Mouse (Mus musculus): ENCODE data around the gene St6galnac3.

The St6galnac3 gene

GRCm38 (mm10) chr3:153689793-153690291, 35.1 kb downstream of the St6galnac3 start:
- DNase-seq: no peak

DNA sequence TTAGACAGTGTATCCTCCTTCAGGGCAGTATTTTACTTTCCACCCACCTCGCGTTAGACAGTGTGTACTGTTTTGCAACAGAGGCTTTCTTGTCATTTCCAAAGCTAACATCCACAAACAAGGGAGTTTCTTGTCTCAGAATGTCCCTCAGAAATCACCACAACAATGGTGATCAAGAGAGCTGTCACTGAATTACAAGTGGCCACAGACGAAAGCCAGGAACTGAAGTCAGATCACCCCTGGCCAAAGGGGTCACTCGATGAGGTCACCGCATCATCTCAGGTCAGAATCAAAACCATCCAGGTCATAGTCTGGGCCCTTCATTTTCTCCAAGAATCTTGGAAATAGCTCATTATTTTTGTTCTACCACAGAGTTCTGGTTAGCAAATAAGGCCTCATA, 37.1 kb downstream of the St6galnac3 start:
- no peak for DNase-seq

- no peak for DNase-seq
These were observed 40.1 kb downstream of the St6galnac3 start for GRCm38 (mm10) chr3:153684909-153685308.

DNA sequence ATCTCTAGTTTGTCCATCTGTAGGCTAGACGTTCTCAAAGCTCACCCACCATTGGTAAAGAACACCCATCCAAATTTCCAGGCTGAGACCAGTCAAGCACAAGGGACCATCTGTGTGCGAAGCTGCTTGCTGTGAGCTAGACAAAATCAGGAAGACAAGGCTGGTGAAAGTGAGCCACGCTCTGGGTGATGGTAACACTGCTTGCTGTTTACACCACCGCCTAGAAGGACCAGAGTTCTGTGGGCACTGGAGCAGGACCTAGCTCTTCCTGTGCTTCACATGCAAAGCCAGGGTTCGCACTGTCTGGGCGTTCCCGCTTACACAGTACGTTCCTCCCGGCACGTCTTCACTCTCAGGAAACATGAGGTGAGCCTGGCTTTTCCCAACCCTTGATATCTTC, 42.7 kb downstream of the St6galnac3 start:
- DNase-seq: peak; percentile 76

- no peak for DNase-seq
These were observed 43.3 kb downstream of the St6galnac3 start for GRCm38 (mm10) chr3:153681720-153682119.

DNA sequence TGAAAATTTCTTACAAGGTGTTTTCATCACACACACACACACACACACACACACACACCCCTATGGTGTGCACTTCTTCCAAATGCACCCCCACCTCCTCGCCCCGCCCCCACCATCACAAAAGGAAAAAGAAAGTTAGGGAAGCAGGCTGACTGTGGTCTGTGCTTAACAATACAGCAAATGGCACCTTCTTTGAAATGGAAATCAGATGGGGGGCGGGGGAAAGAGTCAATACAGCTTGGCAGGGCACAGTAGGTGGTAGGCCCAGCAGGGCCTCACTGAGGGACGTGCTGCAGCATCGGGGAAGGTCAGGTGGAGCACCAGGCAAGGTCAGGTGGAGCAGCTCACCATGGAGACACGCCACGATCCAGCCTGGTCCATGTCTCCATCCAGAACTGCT, 49.1 kb downstream of the St6galnac3 start:
- no peak for DNase-seq

DNA sequence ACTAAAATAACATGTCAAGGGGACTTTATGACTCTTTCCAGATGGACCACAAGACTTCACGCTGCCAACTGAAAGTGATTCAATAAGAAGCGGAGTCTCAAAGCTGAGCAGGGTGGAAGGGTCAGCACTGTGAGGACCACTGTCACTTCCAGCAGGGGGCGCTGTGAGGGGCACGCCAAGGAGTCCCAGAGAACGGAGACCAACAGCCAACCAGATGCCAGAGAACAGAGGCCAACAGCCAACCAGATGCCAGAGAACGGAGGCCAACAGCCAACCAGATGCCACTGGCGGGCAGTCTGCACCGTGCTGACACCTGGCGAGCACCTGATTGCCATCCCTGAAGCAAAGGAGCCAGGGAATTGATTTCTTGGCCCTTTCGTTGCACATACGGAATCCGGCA, 49.9 kb downstream of the St6galnac3 start:
- no peak for DNase-seq

- no peak for DNase-seq
These were observed 50.6 kb downstream of the St6galnac3 start for GRCm38 (mm10) chr3:153674359-153674758.

GRCm38 (mm10) chr3:153673451-153673850, 51.5 kb downstream of the St6galnac3 start:
- no peak for DNase-seq

GRCm38 (mm10) chr3:153670953-153671674, 53.9 kb downstream of the St6galnac3 start:
- DNase-seq: no peak

DNA sequence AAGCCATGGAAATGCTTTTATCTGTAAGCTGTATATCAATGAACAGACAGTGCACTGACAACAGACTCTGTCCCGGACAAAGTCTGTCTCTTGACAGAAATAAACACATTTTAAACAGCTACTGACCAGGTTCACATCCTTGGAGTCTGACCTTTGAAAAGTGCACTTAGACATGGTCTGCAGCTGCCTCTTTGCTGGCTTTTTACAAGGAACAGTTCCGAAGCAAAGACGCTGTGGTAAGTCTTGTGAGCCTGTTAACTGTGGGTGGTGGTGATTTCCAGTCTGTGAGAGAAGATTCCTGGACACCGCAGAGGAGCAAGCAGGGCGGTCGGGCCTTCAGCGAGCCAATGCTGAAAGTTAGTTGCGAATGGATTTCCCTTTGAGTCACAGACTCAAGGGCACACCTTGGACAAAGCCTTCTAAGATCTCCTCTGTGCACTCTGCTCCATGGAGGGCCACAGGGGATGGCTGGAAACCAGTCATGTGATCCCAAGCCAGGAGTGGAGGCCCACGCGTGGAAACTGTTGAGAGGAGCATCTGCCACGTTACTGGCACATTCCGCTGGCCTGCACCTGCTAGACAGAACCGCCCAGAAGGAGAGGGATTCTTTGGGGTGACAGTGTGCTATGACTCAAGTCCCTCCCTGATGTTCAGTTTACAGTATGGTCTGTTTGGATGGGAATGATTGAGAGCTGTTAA, 55.1 kb downstream of the St6galnac3 start:
- DNase-seq: no peak

GRCm38 (mm10) chr3:153669329-153669728, 55.6 kb downstream of the St6galnac3 start:
- no peak for DNase-seq

GRCm38 (mm10) chr3:153668447-153669290, 56.3 kb downstream of the St6galnac3 start:
- DNase-seq: no peak

DNA sequence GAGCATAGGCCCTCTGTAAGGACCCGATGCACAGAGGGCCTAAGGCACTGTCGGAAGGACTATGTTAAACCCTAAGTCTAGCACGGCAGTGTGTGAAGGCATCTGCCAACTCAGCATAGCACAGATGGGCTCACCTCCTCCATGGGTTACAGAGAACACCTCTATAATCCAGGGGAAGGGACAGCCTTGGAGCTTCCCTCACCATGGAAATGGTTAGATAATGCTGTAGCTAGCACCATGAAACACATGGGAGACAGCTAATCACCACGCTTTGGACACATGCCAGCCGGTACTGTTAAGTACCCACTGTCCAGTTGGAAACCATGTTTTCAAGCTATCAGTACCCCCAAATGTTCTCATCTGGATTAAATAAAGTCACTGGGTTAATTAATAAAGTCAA, 60.3 kb downstream of the St6galnac3 start:
- DNase-seq: no peak

DNA sequence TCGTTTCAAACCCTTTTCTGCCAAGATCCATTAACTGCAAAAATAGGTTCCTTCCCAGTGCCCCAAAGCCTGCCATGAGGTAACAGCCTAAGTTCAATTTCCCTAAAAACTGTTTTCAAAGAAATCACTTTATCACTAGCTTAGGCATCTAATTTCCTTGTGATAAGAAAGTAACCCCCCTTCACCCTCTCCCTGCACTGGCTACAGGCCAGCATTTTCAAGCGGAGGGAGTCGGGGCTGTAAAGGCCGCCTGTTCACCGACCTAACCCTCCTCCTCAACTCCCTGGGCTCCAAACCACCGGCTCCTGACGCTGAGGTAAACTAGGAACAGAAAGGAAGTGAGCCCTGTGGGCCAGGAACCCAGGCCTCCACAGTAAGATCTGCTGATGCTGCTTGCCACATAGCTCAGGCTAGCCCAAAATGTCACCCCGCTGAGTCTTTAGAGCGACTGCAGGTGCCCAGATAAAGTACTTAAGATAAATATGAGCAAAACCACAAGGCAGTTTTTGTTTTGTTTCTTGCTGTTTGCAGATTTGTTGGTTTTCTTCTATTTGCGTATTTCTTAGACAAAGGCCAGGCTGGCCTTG, 61.0 kb downstream of the St6galnac3 start:
- DNase-seq: no peak

DNA sequence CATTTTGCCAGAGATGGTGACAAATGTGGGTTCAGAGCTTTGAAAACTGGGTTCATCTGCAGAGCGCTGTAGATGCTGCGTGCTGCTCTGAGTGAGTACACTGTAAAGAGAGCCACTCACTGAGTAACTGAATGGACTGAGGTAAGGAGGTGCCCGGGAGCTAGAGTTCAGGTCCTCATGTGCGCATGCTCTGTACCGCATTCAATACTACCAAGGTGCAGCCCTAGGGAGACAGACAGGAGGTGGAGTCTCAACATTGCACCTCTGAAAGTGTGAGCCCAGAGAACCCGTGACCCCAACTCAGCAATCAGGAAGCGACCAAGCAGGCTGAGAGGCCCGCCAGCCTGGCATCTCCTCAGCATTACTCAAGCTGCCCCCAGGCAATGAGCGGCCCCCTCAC, 62.2 kb downstream of the St6galnac3 start:
- no peak for DNase-seq

GRCm38 (mm10) chr3:153661927-153662326, 63.0 kb downstream of the St6galnac3 start:
- DNase-seq: peak; percentile 94

DNA sequence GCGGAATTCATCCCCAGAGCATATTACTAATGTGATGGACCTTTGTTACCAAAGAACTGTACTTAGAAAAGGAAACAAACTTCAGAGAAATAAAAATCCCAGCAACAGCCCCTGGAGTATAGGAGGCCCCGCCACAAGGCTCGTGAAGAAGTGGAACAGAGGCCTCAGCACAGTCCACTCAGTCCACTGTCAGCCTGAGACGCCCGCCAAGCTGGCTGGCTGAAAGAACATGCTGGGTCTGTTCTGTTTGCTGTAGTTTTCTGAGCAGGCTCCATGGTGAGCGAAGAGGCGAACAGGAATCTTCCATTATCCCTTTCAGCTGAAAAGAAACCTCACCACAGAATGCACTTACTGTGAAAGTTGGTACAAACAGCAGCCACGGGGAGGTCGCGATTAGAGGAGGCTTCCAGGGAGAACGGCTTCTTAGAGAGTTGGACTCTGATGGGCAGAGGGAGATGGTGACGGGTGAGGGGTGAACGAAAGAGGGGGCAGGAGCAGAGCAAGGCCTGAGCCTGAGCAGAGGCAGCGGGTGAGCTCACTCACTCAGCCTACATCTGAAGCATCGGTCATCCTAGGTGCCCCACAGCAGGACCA, 65.3 kb downstream of the St6galnac3 start:
- no peak for DNase-seq

DNA sequence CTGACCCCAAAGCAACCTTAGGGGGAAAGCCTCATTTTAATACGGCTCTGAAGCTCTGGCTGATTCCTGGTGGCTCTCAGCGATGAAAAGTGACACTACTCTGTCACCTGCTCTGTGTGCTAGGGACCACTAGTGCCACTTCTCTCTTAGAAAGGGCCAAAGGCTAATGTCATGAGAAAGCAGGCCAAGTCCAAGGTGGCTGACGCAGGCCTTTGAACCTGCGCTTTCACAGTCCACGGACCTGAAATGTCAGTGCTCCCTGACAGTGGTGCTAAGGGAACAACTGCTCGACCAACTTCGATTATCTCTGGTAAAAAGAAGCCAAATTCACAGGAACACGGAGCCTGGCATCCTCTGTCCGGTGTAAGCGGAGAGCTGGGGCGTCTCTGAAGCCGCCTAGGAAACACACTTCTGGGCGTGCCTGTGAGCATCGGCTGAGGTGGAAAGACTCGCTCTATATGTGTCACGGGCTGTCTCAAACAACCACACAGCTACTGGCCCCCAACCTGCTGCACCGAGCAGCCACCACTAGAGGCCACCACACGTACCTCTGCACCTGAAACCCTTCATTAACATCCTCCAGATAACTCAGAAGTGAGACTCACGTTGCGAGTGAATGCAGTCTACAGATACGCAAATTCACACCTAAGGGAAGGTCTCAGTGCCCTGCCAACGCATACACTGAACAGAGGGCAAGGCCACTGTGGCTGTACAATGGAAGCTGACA, 66.8 kb downstream of the St6galnac3 start:
- DNase-seq: peak; percentile 62

DNA sequence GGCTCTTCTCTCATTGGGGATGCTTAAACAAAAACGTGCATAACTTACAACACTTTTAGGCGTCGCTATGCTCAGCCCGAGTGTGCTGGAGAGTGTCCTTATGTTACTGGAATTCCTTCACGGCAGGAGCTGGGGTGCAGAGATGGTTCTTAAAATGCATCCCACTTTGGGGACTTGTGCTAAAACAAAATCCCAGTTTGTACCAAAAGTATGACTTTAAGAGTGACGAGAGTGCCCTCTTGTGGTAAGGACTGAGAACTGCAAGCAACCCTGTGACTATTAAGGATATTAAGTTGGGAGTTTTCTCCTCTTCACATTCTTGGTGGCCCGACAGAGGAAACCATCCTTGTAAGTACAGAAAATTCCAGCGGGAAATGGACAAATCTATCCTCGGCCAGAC, 69.9 kb downstream of the St6galnac3 start:
- peak; percentile 79 for DNase-seq

DNA sequence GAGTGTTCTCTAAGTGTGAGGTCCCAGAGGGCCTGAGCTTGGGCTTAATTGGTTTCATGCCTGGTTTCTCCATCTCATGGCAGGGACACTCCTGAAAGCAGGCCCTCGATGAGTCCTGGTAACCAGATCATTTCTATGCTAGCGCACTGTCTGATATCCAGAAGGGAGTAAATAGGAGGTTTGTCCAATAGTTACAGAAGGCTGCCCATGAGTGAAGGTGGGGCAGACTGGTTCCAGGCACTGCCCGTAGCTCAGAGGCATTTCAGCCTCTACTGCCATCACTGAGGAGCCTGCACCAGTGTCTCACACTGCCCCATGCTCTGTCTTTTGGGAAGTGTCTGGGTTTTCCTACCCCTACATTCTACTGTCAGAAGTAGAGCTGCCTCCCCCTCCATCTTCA, 72.1 kb downstream of the St6galnac3 start:
- no peak for DNase-seq

DNA sequence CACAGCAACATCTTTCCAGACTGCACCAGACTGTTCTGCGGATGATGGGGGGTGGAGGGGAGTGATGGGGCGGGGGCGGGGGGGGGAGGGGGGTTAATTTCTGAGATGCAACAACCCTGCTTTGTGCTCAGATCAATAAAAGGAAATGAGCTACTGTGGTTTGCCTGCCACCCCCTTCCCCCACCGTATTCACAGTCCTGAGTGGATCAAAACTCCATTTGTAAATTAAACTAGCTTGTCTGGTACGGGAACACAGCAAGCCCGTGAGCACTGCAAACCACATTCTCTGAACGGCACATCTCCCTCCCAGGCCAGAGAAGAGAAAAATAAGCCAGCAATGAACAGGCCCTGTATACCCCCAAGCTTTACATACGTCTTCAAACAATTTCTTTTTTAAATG, 76.3 kb downstream of the St6galnac3 start:
- no peak for DNase-seq

Data from cerebellum, adult 9-10 months (tissue).